In genomic region chr2:105026950-105027695, GRCm38 (mm10) we compare ENCODE assay signal across 21 mouse cellular contexts. TPM values are rescaled to one million over a fixed set of nuclear protein-coding genes. Genes with fewer than 3 reads are reported as not detected.
DNase-seq lines count a peak whose midpoint lies in the region; ATAC-seq and TF ChIP-seq lines count a peak whose summit lies in the region.
"Had no signal": no experiment of that assay in that cellular context is flagged by ENCODE, and none has a peak within 500 bp of the region (broad histone marks: within the 10 kb centered on the region; RNA-seq: fewer than 3 reads in every experiment).

No protein-coding gene starts in this region.

- TF ChIP-seq EP300 in heart, adult 2 months (IDR thresholded peaks at IDR 0.05; ENCODE audit: insufficient read depth, low read depth, low read length) = no peak

- no peak for DNase-seq in kidney, postnatal 14 days
- DNase-seq in lung, embryonic 14.5 days = peak; percentile 6
- no peak for DNase-seq in lung, adult 2 months
- peak; percentile 28 for DNase-seq in R1 (ENCODE audit: low read depth, low spot score)
- no peak for DNase-seq in limb, embryonic 10.5 days (ENCODE audit: low spot score)
- no peak for DNase-seq in heart, adult 2 months
- DNase-seq: adrenal gland, postnatal 10 days; cerebellum, adult 18-20 months; cerebellum, adult 9-11 months; cerebellum, postnatal 36 days; gastrocnemius, adult 2 months; gastrocnemius, postnatal 25 days; heart, postnatal 36 days had no signal

- no peaks in the 10 kb centered on the region for H3K9me3 ChIP-seq in kidney, embryonic 16.5 days (ENCODE audit: low read length)
- H3K9me3 ChIP-seq in lung, embryonic 14.5 days (ENCODE audit: low read depth, low read length) = no peaks in the 10 kb centered on the region
- H3K9me3 ChIP-seq in limb, embryonic 10.5 days (replicated peaks) = no peaks in the 10 kb centered on the region
- H3K9me3 ChIP-seq: embryonic facial prominence, embryonic 15.5 days; forebrain, embryonic 10.5 days; heart, embryonic 13.5 days; hindbrain, embryonic 15.5 days had no signal

- H3K9ac ChIP-seq in kidney, embryonic 16.5 days (replicated peaks; ENCODE audit: low read length) = no peak overlapping the region
- H3K9ac ChIP-seq in lung, embryonic 14.5 days = no peak overlapping the region
- no peak overlapping the region for H3K9ac ChIP-seq in heart, adult 2 months (ENCODE audit: low read depth, low read length)
- H3K9ac ChIP-seq: embryonic facial prominence, embryonic 15.5 days; heart, embryonic 13.5 days; hindbrain, embryonic 15.5 days had no signal

- no peak for TF ChIP-seq CTCF in lung, embryonic 14.5 days (IDR thresholded peaks at IDR 0.05; ENCODE audit: low read depth)
- no peak for TF ChIP-seq CTCF in lung, adult 2 months (IDR thresholded peaks at IDR 0.05; ENCODE audit: insufficient read depth, low read length)
- TF ChIP-seq CTCF in heart, adult 2 months (IDR thresholded peaks at IDR 0.05) = no peak

- intact Hi-C loops in heart, adult 2 months (cut with DNase I) = no loop called here

- H3K36me3 ChIP-seq in kidney, embryonic 16.5 days (ENCODE audit: insufficient read depth, low read length) = no peaks in the 10 kb centered on the region
- H3K36me3 ChIP-seq in lung, embryonic 14.5 days (ENCODE audit: insufficient read depth) = no peaks in the 10 kb centered on the region
- H3K36me3 ChIP-seq in limb, embryonic 10.5 days = no peaks in the 10 kb centered on the region
- no peaks in the 10 kb centered on the region for H3K36me3 ChIP-seq in heart, adult 2 months (ENCODE audit: control insufficient read depth, insufficient read depth, low read length)
- H3K36me3 ChIP-seq: embryonic facial prominence, embryonic 15.5 days; forebrain, embryonic 10.5 days; heart, embryonic 13.5 days; hindbrain, embryonic 15.5 days had no signal

- ATAC-seq in kidney, embryonic 16.5 days (ENCODE audit: low FRiP score, low TSS enrichment) = peak; percentile 53; the same call in 1 of the 2 replicates
- ATAC-seq in lung, embryonic 14.5 days (ENCODE audit: insufficient read depth) = peak; percentile 14; the same call in 1 of the 2 replicates
- ATAC-seq: forebrain, embryonic 14.5 days; Patski had no signal

- peaks cover 30% of the 10 kb centered on the region; the same call in 1 of the 2 replicates for H3K4me1 ChIP-seq in kidney, embryonic 16.5 days (ENCODE audit: insufficient read depth, low read length)
- no peaks in the 10 kb centered on the region for H3K4me1 ChIP-seq in lung, embryonic 14.5 days (ENCODE audit: insufficient read depth)
- no peaks in the 10 kb centered on the region for H3K4me1 ChIP-seq in lung, adult 2 months (ENCODE audit: control insufficient read depth, insufficient read depth, low read length)
- H3K4me1 ChIP-seq in limb, embryonic 10.5 days = peaks cover 12% of the 10 kb centered on the region
- no peaks in the 10 kb centered on the region for H3K4me1 ChIP-seq in heart, adult 2 months (ENCODE audit: control insufficient read depth, insufficient read depth, low read length)
- H3K4me1 ChIP-seq: embryonic facial prominence, embryonic 15.5 days; forebrain, embryonic 10.5 days; hindbrain, embryonic 15.5 days had no signal

- no peaks in the 10 kb centered on the region for H3K79me2 ChIP-seq in heart, adult 2 months (replicated peaks; ENCODE audit: control insufficient read depth, insufficient read depth, low read length)

- no peak for TF ChIP-seq POLR2A in lung, adult 2 months (IDR thresholded peaks at IDR 0.05; ENCODE audit: borderline replicate concordance, extremely low read depth, low read depth, low read length)
- no peak for TF ChIP-seq POLR2A in heart, adult 2 months (IDR thresholded peaks at IDR 0.05; ENCODE audit: insufficient read depth, low read depth, low read length)

- WGBS in kidney, embryonic 16.5 days = 32% methylated on average over 22 of the region's 22 CpGs
- 30% methylated on average over 22 of the region's 22 CpGs for WGBS in lung, embryonic 14.5 days
- WGBS in lung, adult 2 months = 55% methylated on average over 22 of the region's 22 CpGs
- WGBS in limb, embryonic 10.5 days = 79% methylated on average over 22 of the region's 22 CpGs
- 76% methylated on average over 22 of the region's 22 CpGs for WGBS in heart, adult 2 months

- no peak overlapping the region; the same call in 1 of the 2 replicates for H3K4me2 ChIP-seq in kidney, embryonic 16.5 days (replicated peaks; ENCODE audit: low read depth, low read length)
- H3K4me2 ChIP-seq in lung, embryonic 14.5 days = no peak overlapping the region
- H3K4me2 ChIP-seq: embryonic facial prominence, embryonic 15.5 days; heart, embryonic 13.5 days; hindbrain, embryonic 15.5 days had no signal

- no peaks in the 10 kb centered on the region for H3K27me3 ChIP-seq in kidney, embryonic 16.5 days (ENCODE audit: insufficient read depth, low read length)
- H3K27me3 ChIP-seq in lung, embryonic 14.5 days (ENCODE audit: insufficient read depth, low read length) = no peaks in the 10 kb centered on the region
- 0 out of 2 replicates have a peak, but pooled peaks cover 8% of the 10 kb centered on the region for H3K27me3 ChIP-seq in limb, embryonic 10.5 days (ENCODE audit: low read depth, poor library complexity, severe bottlenecking)
- no peaks in the 10 kb centered on the region for H3K27me3 ChIP-seq in heart, adult 2 months (ENCODE audit: control insufficient read depth, insufficient read depth, low read length)
- H3K27me3 ChIP-seq: embryonic facial prominence, embryonic 15.5 days; hindbrain, embryonic 15.5 days; Patski had no signal

- peak overlapping the region; percentile 75 for H3K27ac ChIP-seq in kidney, embryonic 16.5 days (ENCODE audit: low read length)
- H3K27ac ChIP-seq in lung, embryonic 14.5 days (ENCODE audit: low read depth) = no peak overlapping the region
- H3K27ac ChIP-seq in limb, embryonic 10.5 days = no peak overlapping the region
- H3K27ac ChIP-seq in heart, adult 2 months = no peak overlapping the region
- H3K27ac ChIP-seq: embryonic facial prominence, embryonic 15.5 days; forebrain, embryonic 10.5 days; gastrocnemius, adult 2 months; heart, embryonic 13.5 days; hindbrain, embryonic 15.5 days had no signal

- H3K4me3 ChIP-seq in kidney, embryonic 16.5 days (ENCODE audit: low read length) = no peak overlapping the region
- H3K4me3 ChIP-seq in lung, embryonic 14.5 days (ENCODE audit: low read depth, low read length) = no peak overlapping the region
- no peak overlapping the region for H3K4me3 ChIP-seq in lung, adult 2 months (replicated peaks; ENCODE audit: extremely low read depth, low read depth, low read length)
- no peak overlapping the region for H3K4me3 ChIP-seq in limb, embryonic 10.5 days
- no peak overlapping the region for H3K4me3 ChIP-seq in heart, adult 2 months
- H3K4me3 ChIP-seq: embryonic facial prominence, embryonic 15.5 days; erythroblast, embryonic 14.5 days; forebrain, embryonic 10.5 days; gastrocnemius, adult 2 months; heart, embryonic 13.5 days; hindbrain, embryonic 15.5 days had no signal

RNA-seq across cellular contexts. Expression of gene Eif3m, which starts 10.2 kb away (rescaled TPM):
- polyA plus RNA-seq in kidney, embryonic 16.5 days (2015; fragmentation: Nextera tagmentation; extraction: Ambion mirVana) = 332 and 352 TPM in 2 replicates
- 321 and 324 TPM in 2 replicates for polyA plus RNA-seq in lung, embryonic 14.5 days (2014; fragmentation: Nextera tagmentation; extraction: Ambion mirVana)
- polyA plus RNA-seq in lung, adult 2 months (2012; rRNA removed) = 15.5 and 24.7 TPM in 2 replicates
- 321 and 364 TPM in 2 replicates for polyA plus RNA-seq in limb, embryonic 10.5 days (2016; fragmentation: Nextera tagmentation; extraction: Ambion mirVana)
- 100 to 1,000 TPM; 114 to 136 TPM for total RNA-seq in heart, adult 2 months (2021)
- polyA plus RNA-seq in heart, adult 2 months (2012; rRNA removed) = 35.2 and 72.1 TPM in 2 replicates

Comparison
In these comparisons a context has a peak if more than half of its experiments do, and no peak if none do; other contexts are left out.
1. DNase-seq: peak in lung, embryonic 14.5 days (single experiment) and R1 (single experiment); none in kidney, postnatal 14 days (single experiment), lung, adult 2 months (single experiment), limb, embryonic 10.5 days (single experiment) and heart, adult 2 months (0 of 2).